Mouse (Mus musculus) cerebellum, adult 9-11 months (tissue): ENCODE data around the gene Sun2.

Experiments
- DNase-seq: peaks from one replicate; pipeline ENCODE4 v3.0.0; 2022

Gene Sun2

GRCm38 (mm10) chr15:79684616-79685015 is 57.7 kb downstream of the Sun2 start:
- peak; percentile 51 for DNase-seq

- no peak for DNase-seq
Observed at GRCm38 (mm10) chr15:79683707-79684465, 58.5 kb downstream of the Sun2 start.

GRCm38 (mm10) chr15:79683146-79683545 is 59.2 kb downstream of the Sun2 start:
- no peak for DNase-seq

GRCm38 (mm10) chr15:79681973-79682372 is 60.4 kb downstream of the Sun2 start:
- DNase-seq, result peak; percentile 21

GRCm38 (mm10) chr15:79677936-79678335 is 64.4 kb downstream of the Sun2 start:
- DNase-seq, result no peak
